8 mouse cellular contexts compared by ENCODE assay signal in genomic region chr11:104581446-104582307, GRCm38 (mm10). TPM values are rescaled to one million over a fixed set of nuclear protein-coding genes. Genes with fewer than 3 reads are reported as not detected.
DNase-seq lines count a peak whose midpoint lies in the region; ATAC-seq and TF ChIP-seq lines count a peak whose summit lies in the region.

No protein-coding gene starts in this region.

- no peak overlapping the region for H3K4me3 ChIP-seq in kidney, postnatal 0 days (replicated peaks; ENCODE audit: low read depth, low read length)
- H3K4me3 ChIP-seq in embryonic facial prominence, embryonic 12.5 days: no peak overlapping the region
- H3K4me3 ChIP-seq in stomach, embryonic 16.5 days (replicated peaks; ENCODE audit: low read length): peak overlapping the region; percentile 29
- no peak overlapping the region for H3K4me3 ChIP-seq in forebrain, embryonic 11.5 days (ENCODE audit: low read depth, low read length)

- intact Hi-C loops in left cerebral cortex, postnatal 36 days (cut with DNase I): no loop called here

- H3K4me2 ChIP-seq in kidney, postnatal 0 days (ENCODE audit: low read length): peak overlapping the region; percentile 34
- peak overlapping the region; percentile 27 for H3K4me2 ChIP-seq in embryonic facial prominence, embryonic 12.5 days (replicated peaks)
- H3K4me2 ChIP-seq in stomach, embryonic 16.5 days (ENCODE audit: low read depth, low read length): peak overlapping the region; percentile 41
- no peak overlapping the region for H3K4me2 ChIP-seq in forebrain, embryonic 11.5 days (ENCODE audit: low read depth, low read length, severe bottlenecking)

- no peak overlapping the region for H3K9ac ChIP-seq in kidney, postnatal 0 days (ENCODE audit: low read depth, low read length)
- no peak overlapping the region for H3K9ac ChIP-seq in embryonic facial prominence, embryonic 12.5 days
- H3K9ac ChIP-seq in stomach, embryonic 16.5 days (ENCODE audit: low read length): 0 out of 2 replicates have a peak overlapping the region, but pooled peaks have one; percentile 22
- no peak overlapping the region for H3K9ac ChIP-seq in forebrain, embryonic 11.5 days (ENCODE audit: low read length)

- no peaks in the 10 kb centered on the region for H3K9me3 ChIP-seq in kidney, postnatal 0 days (replicated peaks; ENCODE audit: low read length)
- no peaks in the 10 kb centered on the region for H3K9me3 ChIP-seq in embryonic facial prominence, embryonic 12.5 days
- H3K9me3 ChIP-seq in stomach, embryonic 16.5 days (replicated peaks; ENCODE audit: control insufficient read depth, low read length): no peaks in the 10 kb centered on the region
- no peaks in the 10 kb centered on the region for H3K9me3 ChIP-seq in forebrain, embryonic 11.5 days (ENCODE audit: control insufficient read depth, low read length)

- ATAC-seq in kidney, postnatal 0 days (replicated peaks; ENCODE audit: low FRiP score, low read depth): no peak
- ATAC-seq in embryonic facial prominence, embryonic 12.5 days (ENCODE audit: insufficient number of reproducible peaks, insufficient read depth, low FRiP score, low TSS enrichment): no peak
- no peak for ATAC-seq in stomach, embryonic 16.5 days (ENCODE audit: insufficient read depth, low FRiP score)
- no peak for ATAC-seq in forebrain, embryonic 11.5 days (replicated peaks; ENCODE audit: low FRiP score)

- 23% methylated on average over 18 of the region's 18 CpGs for WGBS in kidney, postnatal 0 days
- 32% methylated on average over 18 of the region's 18 CpGs for WGBS in embryonic facial prominence, embryonic 12.5 days
- WGBS in stomach, embryonic 16.5 days: 37% methylated on average over 18 of the region's 18 CpGs
- 76% methylated on average over 18 of the region's 18 CpGs for WGBS in forebrain, embryonic 11.5 days

- no peak for TF ChIP-seq CTCF in kidney, postnatal 0 days (IDR thresholded peaks at IDR 0.05; ENCODE audit: low read depth)

- peak; percentile 43 for DNase-seq in kidney, postnatal 0 days (ENCODE audit: low spot score)
- no peak for DNase-seq in kidney, adult 8-10 months
- DNase-seq in lung, adult 18-20 months: peak; percentile 38 to 45
- DNase-seq in left cerebral cortex, postnatal 36 days (ENCODE audit: low spot score in 2 of 2): no peak
- no peak for DNase-seq in forebrain, embryonic 11.5 days (ENCODE audit: low spot score)
- DNase-seq in cerebellum, postnatal 36 days: no peak

- no peak overlapping the region for H3K27ac ChIP-seq in kidney, postnatal 0 days
- no peak overlapping the region for H3K27ac ChIP-seq in embryonic facial prominence, embryonic 12.5 days
- peak overlapping the region; percentile 37; the same call in 1 of the 2 replicates for H3K27ac ChIP-seq in stomach, embryonic 16.5 days (ENCODE audit: low read length)
- H3K27ac ChIP-seq in forebrain, embryonic 11.5 days (ENCODE audit: low read depth, low read length): no peak overlapping the region

- 0 out of 2 replicates have a peak, but pooled peaks cover 4% of the 10 kb centered on the region for H3K4me1 ChIP-seq in kidney, postnatal 0 days (replicated peaks; ENCODE audit: insufficient read depth, low read length)
- peaks cover 12% of the 10 kb centered on the region; the same call in 1 of the 2 replicates for H3K4me1 ChIP-seq in embryonic facial prominence, embryonic 12.5 days
- H3K4me1 ChIP-seq in stomach, embryonic 16.5 days (ENCODE audit: control insufficient read depth, insufficient read depth, low read length): peaks cover 5% of the 10 kb centered on the region; the same call in 1 of the 2 replicates
- no peaks in the 10 kb centered on the region for H3K4me1 ChIP-seq in forebrain, embryonic 11.5 days (replicated peaks; ENCODE audit: control insufficient read depth, insufficient read depth, low read length)

- no peaks in the 10 kb centered on the region for H3K36me3 ChIP-seq in kidney, postnatal 0 days (ENCODE audit: insufficient read depth, low read length)
- H3K36me3 ChIP-seq in embryonic facial prominence, embryonic 12.5 days: no peaks in the 10 kb centered on the region
- no peaks in the 10 kb centered on the region for H3K36me3 ChIP-seq in stomach, embryonic 16.5 days (ENCODE audit: control insufficient read depth, insufficient read depth, low read length)
- H3K36me3 ChIP-seq in forebrain, embryonic 11.5 days (ENCODE audit: control insufficient read depth, insufficient read depth, low read length): no peaks in the 10 kb centered on the region

- H3K27me3 ChIP-seq in kidney, postnatal 0 days (ENCODE audit: insufficient read depth, low read length): no peaks in the 10 kb centered on the region
- H3K27me3 ChIP-seq in embryonic facial prominence, embryonic 12.5 days: peaks cover 3% of the 10 kb centered on the region; the same call in 1 of the 2 replicates
- H3K27me3 ChIP-seq in stomach, embryonic 16.5 days (ENCODE audit: control insufficient read depth, insufficient read depth, low read length): no peaks in the 10 kb centered on the region; the same call in 1 of the 2 replicates
- H3K27me3 ChIP-seq in forebrain, embryonic 11.5 days (ENCODE audit: control insufficient read depth, insufficient read depth, low read length): no peaks in the 10 kb centered on the region

RNA-seq across cellular contexts. Expression of gene Itgb3, which starts 26.1 kb away (rescaled TPM):
- polyA plus RNA-seq in kidney, postnatal 0 days (2015; fragmentation: Nextera tagmentation; extraction: Ambion mirVana): 0.95 and 1.2 TPM in 2 replicates
- polyA plus RNA-seq in embryonic facial prominence, embryonic 12.5 days (2016; fragmentation: Nextera tagmentation; extraction: Ambion mirVana): 3.7 TPM in 2 replicates
- polyA plus RNA-seq in stomach, embryonic 16.5 days (2015; fragmentation: Nextera tagmentation; extraction: Ambion mirVana): 8.9 and 10.1 TPM in 2 replicates
- total RNA-seq in left cerebral cortex, postnatal 36 days (2021): 1 to 10 TPM; 2.9 to 3.1 TPM
- 0.98 and 1.1 TPM in 2 replicates for polyA plus RNA-seq in forebrain, embryonic 11.5 days (2014; fragmentation: Nextera tagmentation; extraction: Ambion mirVana)

RNA-seq across cellular contexts. Expression of gene Myl4, which starts 31.2 kb away (rescaled TPM):
- 2.5 and 2.6 TPM in 2 replicates for polyA plus RNA-seq in kidney, postnatal 0 days (2015; fragmentation: Nextera tagmentation; extraction: Ambion mirVana)
- 25.6 and 35.4 TPM in 2 replicates for polyA plus RNA-seq in embryonic facial prominence, embryonic 12.5 days (2016; fragmentation: Nextera tagmentation; extraction: Ambion mirVana)
- polyA plus RNA-seq in stomach, embryonic 16.5 days (2015; fragmentation: Nextera tagmentation; extraction: Ambion mirVana): 10.4 and 59.3 TPM in 2 replicates
- 10 to 100 TPM; 22.6 to 43.4 TPM for total RNA-seq in left cerebral cortex, postnatal 36 days (2021)
- 0.44 and 0.84 TPM in 2 replicates for polyA plus RNA-seq in forebrain, embryonic 11.5 days (2014; fragmentation: Nextera tagmentation; extraction: Ambion mirVana)

RNA-seq across cellular contexts. Expression of gene Cdc27, which starts 31.3 kb away (rescaled TPM):
- polyA plus RNA-seq in kidney, postnatal 0 days (2015; fragmentation: Nextera tagmentation; extraction: Ambion mirVana): 24.1 and 27.8 TPM in 2 replicates
- polyA plus RNA-seq in embryonic facial prominence, embryonic 12.5 days (2016; fragmentation: Nextera tagmentation; extraction: Ambion mirVana): 48.5 and 52.1 TPM in 2 replicates
- 28.0 and 30.6 TPM in 2 replicates for polyA plus RNA-seq in stomach, embryonic 16.5 days (2015; fragmentation: Nextera tagmentation; extraction: Ambion mirVana)
- total RNA-seq in left cerebral cortex, postnatal 36 days (2021): 10 to 100 TPM; 56.6 to 63.2 TPM
- 56.4 and 62.7 TPM in 2 replicates for polyA plus RNA-seq in forebrain, embryonic 11.5 days (2014; fragmentation: Nextera tagmentation; extraction: Ambion mirVana)

Comparison
In these comparisons a context has a peak if more than half of its experiments do, and no peak if none do; other contexts are left out.
1. DNase-seq: peak in kidney, postnatal 0 days (single experiment) and lung, adult 18-20 months (2 of 2); none in kidney, adult 8-10 months (0 of 2), left cerebral cortex, postnatal 36 days (0 of 2), forebrain, embryonic 11.5 days (single experiment) and cerebellum, postnatal 36 days (0 of 2).